Mouse (Mus musculus): ENCODE measurements around the gene D5Ertd579e.

- TF ChIP-seq GATA1 (IDR thresholded peaks at IDR 0.05; ENCODE audit: low read length) (no peak), TAL1 (IDR thresholded peaks at IDR 0.05; ENCODE audit: low read length) (no peak)
Observed at GRCm38 (mm10) chr5:36603031-36603430, 92.8 kb downstream of the D5Ertd579e start.
